Mouse (Mus musculus) heart, adult 2 months (tissue): ENCODE data around the gene Slc25a34. TPM values are rescaled to one million over a fixed set of nuclear protein-coding genes. Genes with fewer than 3 reads are reported as not detected.

Source experiments
- DNase-seq, 2 experiments: peaks; one replicate each; pipeline ENCODE4 v3.0.0; 2021
- H3K27ac ChIP-seq: fragments of 200-600 bp; 2 replicates; pipeline ENCODE4 v1.8.1; 2022
- H3K27me3 ChIP-seq: fragments of 200-500 bp; 2 replicates; pipeline ENCODE4 v1.6.1; 2012; ENCODE audit warnings: mild to moderate bottlenecking, low read length, inconsistent platforms, mixed read lengths; ENCODE audit not compliant: control insufficient read depth, insufficient read depth
- H3K36me3 ChIP-seq: fragments of 200-500 bp; 2 replicates; pipeline ENCODE4 v1.6.1; 2012; ENCODE audit warnings: low read length, inconsistent platforms; ENCODE audit not compliant: control insufficient read depth, insufficient read depth
- H3K4me1 ChIP-seq: fragments of 200-500 bp; 2 replicates; pipeline ENCODE4 v1.6.1; 2011; ENCODE audit warnings: low read length; ENCODE audit not compliant: control insufficient read depth, insufficient read depth
- H3K4me3 ChIP-seq: fragments of 200-600 bp; 2 replicates; pipeline ENCODE4 v1.8.1; 2022
- H3K79me2 ChIP-seq: fragments of 200-500 bp; replicated peaks from 2 replicates; pipeline ENCODE4 v1.6.1; 2012; ENCODE audit warnings: mild to moderate bottlenecking, inconsistent platforms, low read length, moderate library complexity, mixed read lengths; ENCODE audit not compliant: control insufficient read depth, insufficient read depth
- H3K9ac ChIP-seq: fragments of 200-500 bp; 2 replicates; pipeline ENCODE4 v1.6.1; 2012; ENCODE audit warnings: low read depth, mild to moderate bottlenecking, control low read depth, inconsistent platforms, low read length, mixed read lengths
- CTCF ChIP-seq: fragments of 200-600 bp; IDR thresholded peaks from 2 replicates; pipeline ENCODE4 v1.8.1; 2022; ENCODE audit warnings: antibody characterized with exemption, mild to moderate bottlenecking, moderate library complexity
- EP300 ChIP-seq: fragments of 200-500 bp; IDR thresholded peaks from 2 replicates; pipeline ENCODE4 v1.6.1; 2011; ENCODE audit warnings: low read depth, low read length, control low read depth; ENCODE audit not compliant: insufficient read depth
- POLR2A ChIP-seq: fragments of 200-500 bp; IDR thresholded peaks from 2 replicates; pipeline ENCODE4 v1.6.1; 2011; ENCODE audit warnings: mild to moderate bottlenecking, low read depth, low read length, control low read depth; ENCODE audit not compliant: insufficient read depth
- WGBS: fragments of 180-500 bp; shearing (Covaris S2); methylation state at CpG from one replicate; pipeline ENCODE4 v1.1.7; 2018; 5-methylcytosine and 5-hydroxymethylcytosine counted together
- intact Hi-C: fragments of 180-260 bp; cut with DNase I; formaldehyde crosslinking; loops from one replicate; pipeline ENCODE4 v1.15.1; 2025
- polyA plus RNA-seq: library from polyadenylated mRNA; depleted of rRNA; stranded (reverse); fragments of >200 nt; gene quantifications from 2 replicates; pipeline ENCODE4 v1.2.3, GENCODE M21; 2012
- total RNA-seq, 2 experiments: library from RNA; stranded (reverse); gene quantifications; 2 replicates each; pipeline ENCODE4 v1.2.3; 2021

Gene Slc25a34
- total and polyA plus RNA-seq, 3 experiments = 118 to 183 (median 132) TPM

GRCm38 (mm10) chr4:141573359-141573966, 50.2 kb downstream of the Slc25a34 start:
- no peak overlapping the region for H3K9ac ChIP-seq
- H3K27me3 ChIP-seq = no peaks in the 10 kb centered on the region
- WGBS = 33% methylated on average over 6 of the region's 6 CpGs
- no peak for TF ChIP-seq EP300
- no peak for TF ChIP-seq POLR2A
- TF ChIP-seq CTCF = no peak
- intact Hi-C loops = no loop called here
- no peaks in the 10 kb centered on the region for H3K36me3 ChIP-seq
- H3K4me1 ChIP-seq = peaks cover 20% of the 10 kb centered on the region
- H3K79me2 ChIP-seq = no peaks in the 10 kb centered on the region
- H3K27ac ChIP-seq = peak overlapping the region; percentile 55
- DNase-seq = peak; percentile 48 to 57
- H3K4me3 ChIP-seq = no peak overlapping the region

GRCm38 (mm10) chr4:141572668-141573358, 50.8 kb downstream of the Slc25a34 start:
- no peaks in the 10 kb centered on the region for H3K27me3 ChIP-seq
- no peaks in the 10 kb centered on the region for H3K36me3 ChIP-seq
- DNase-seq = no peak
- TF ChIP-seq CTCF = no peak
- TF ChIP-seq EP300 = no peak
- TF ChIP-seq POLR2A = no peak
- no peak overlapping the region for H3K4me3 ChIP-seq
- no peak overlapping the region for H3K9ac ChIP-seq
- intact Hi-C loops = no loop called here
- peaks cover 20% of the 10 kb centered on the region for H3K4me1 ChIP-seq
- H3K27ac ChIP-seq = peak overlapping the region; percentile 55
- no peaks in the 10 kb centered on the region for H3K79me2 ChIP-seq
- WGBS = 73% methylated on average over 7 of the region's 7 CpGs

- H3K4me1 ChIP-seq = peaks cover 20% of the 10 kb centered on the region
- no peak for TF ChIP-seq EP300
- TF ChIP-seq CTCF = no peak
- TF ChIP-seq POLR2A = no peak
- peak overlapping the region; percentile 55 for H3K27ac ChIP-seq
- no peaks in the 10 kb centered on the region for H3K27me3 ChIP-seq
- H3K9ac ChIP-seq = no peak overlapping the region
- 57% methylated on average over 10 of the region's 10 CpGs for whole genome bisulfite sequencing
- H3K4me3 ChIP-seq = no peak overlapping the region
- H3K79me2 ChIP-seq = no peaks in the 10 kb centered on the region
- H3K36me3 ChIP-seq = no peaks in the 10 kb centered on the region
- peak in 1 of 2 experiments; percentile 50 for DNase-seq
- intact Hi-C loops = loop anchor here (2.0 kb wide), 1 partner anchor 133 kb away; no protein-coding TSS in a partner anchor
These were observed 51.7 kb downstream of the Slc25a34 start for GRCm38 (mm10) chr4:141571934-141572333.

- DNase-seq = peak; percentile 51 to 52
- TF ChIP-seq POLR2A (no peak), EP300 (peak; percentile 53; the same call in 1 of the 2 replicates), CTCF (no peak)
- Histone ChIP-seq H3K79me2 (no peaks in the 10 kb centered on the region), H3K27ac (peak overlapping the region; percentile 82), H3K4me1 (peaks cover 20% of the 10 kb centered on the region), H3K27me3 (no peaks in the 10 kb centered on the region), H3K36me3 (no peaks in the 10 kb centered on the region), H3K4me3 (no peak overlapping the region), H3K9ac (no peak overlapping the region)
- 29% methylated on average over 6 of the region's 6 CpGs for WGBS
- intact Hi-C loops = loop anchor here (2.0 kb wide), 1 partner anchor 133 kb away; no protein-coding TSS in a partner anchor
These were observed 52.3 kb downstream of the Slc25a34 start for GRCm38 (mm10) chr4:141571337-141571739.

- H3K27me3 ChIP-seq = no peaks in the 10 kb centered on the region
- TF ChIP-seq POLR2A = no peak
- no peak for TF ChIP-seq CTCF
- intact Hi-C loops = loop anchor here (2.0 kb wide), 1 partner anchor 132 kb away; no protein-coding TSS in a partner anchor
- no peak for DNase-seq
- peaks cover 23% of the 10 kb centered on the region for H3K4me1 ChIP-seq
- no peaks in the 10 kb centered on the region for H3K36me3 ChIP-seq
- H3K27ac ChIP-seq = peak overlapping the region; percentile 82
- no peaks in the 10 kb centered on the region for H3K79me2 ChIP-seq
- H3K4me3 ChIP-seq = no peak overlapping the region
- 89% methylated on average over 1 of the region's 1 CpGs for WGBS
- H3K9ac ChIP-seq = no peak overlapping the region
These were observed 52.8 kb downstream of the Slc25a34 start for GRCm38 (mm10) chr4:141570821-141571220.

GRCm38 (mm10) chr4:141570004-141570403, 53.6 kb downstream of the Slc25a34 start:
- Histone ChIP-seq H3K27me3 (no peaks in the 10 kb centered on the region), H3K4me1 (peaks cover 24% of the 10 kb centered on the region), H3K4me3 (no peak overlapping the region), H3K36me3 (no peaks in the 10 kb centered on the region), H3K79me2 (no peaks in the 10 kb centered on the region), H3K27ac (peak overlapping the region; percentile 86), H3K9ac (no peak overlapping the region)
- 38% methylated on average over 6 of the region's 6 CpGs for WGBS
- intact Hi-C loops = loop anchor here (2.0 kb wide), 1 partner anchor 131 kb away; no protein-coding TSS in a partner anchor
- peak; percentile 76 to 81 for DNase-seq
- TF ChIP-seq EP300 (peak; percentile 100), CTCF (no peak), POLR2A (0 out of 2 replicates have a peak, but pooled peaks have one; percentile 11)
